Mouse (Mus musculus) hindbrain, embryonic 11.5 days (tissue): Measurements from ENCODE around the gene Smim7. TPM values are rescaled to one million over a fixed set of nuclear protein-coding genes. Genes with fewer than 3 reads are reported as not detected.

Experiments
- ATAC-seq: fragments of 200-750 bp; cut with Nextera tagmentation; 2 replicates; pipeline ENCODE4 v1.8.0; 2017; ENCODE audit warnings: mild to moderate bottlenecking, moderate TSS enrichment, moderate library complexity; ENCODE audit not compliant: low FRiP score
- DNase-seq: peaks from one replicate; pipeline ENCODE4 v3.0.0-alpha.2; 2015; ENCODE audit warnings: low spot score
- H3K27ac ChIP-seq: fragments of 300-500 bp; sonication (generic); 2 replicates; pipeline ENCODE4 v1.5.1; 2014; ENCODE audit warnings: mild to moderate bottlenecking, low read depth, low read length
- H3K27me3 ChIP-seq: fragments of 300-500 bp; sonication (generic); 2 replicates; pipeline ENCODE4 v1.6.1; 2014; ENCODE audit warnings: mild to moderate bottlenecking, low read length, moderate library complexity, mixed read lengths; ENCODE audit not compliant: control insufficient read depth, insufficient read depth
- H3K36me3 ChIP-seq: fragments of 300-500 bp; sonication (generic); 2 replicates; pipeline ENCODE4 v1.6.1; 2014; ENCODE audit warnings: mild to moderate bottlenecking, low read length, moderate library complexity, mixed read lengths; ENCODE audit not compliant: control insufficient read depth, insufficient read depth
- H3K4me1 ChIP-seq: fragments of 300-500 bp; sonication (generic); replicated peaks from 2 replicates; pipeline ENCODE4 v1.6.1; 2014; ENCODE audit warnings: low read length, mixed read lengths; ENCODE audit not compliant: control insufficient read depth, insufficient read depth
- H3K4me2 ChIP-seq: fragments of 300-500 bp; sonication (generic); replicated peaks from 2 replicates; pipeline ENCODE4 v1.6.1; 2014; ENCODE audit warnings: mild to moderate bottlenecking, low read depth, low read length
- H3K4me3 ChIP-seq: fragments of 300-500 bp; sonication (generic); 2 replicates; pipeline ENCODE4 v1.5.1; 2014; ENCODE audit warnings: low read depth, low read length
- H3K9ac ChIP-seq: fragments of 300-500 bp; sonication (generic); 2 replicates; pipeline ENCODE4 v1.6.1; 2014; ENCODE audit warnings: low read depth, low read length
- H3K9me3 ChIP-seq: fragments of 300-500 bp; sonication (generic); 2 replicates; pipeline ENCODE4 v1.6.1; 2016; ENCODE audit warnings: low read length; ENCODE audit not compliant: control insufficient read depth
- WGBS: fragments of 180-500 bp; shearing (Covaris S2); extraction: QIAGEN DNeasy Blood & Tissue Kit; methylation state at CpG from one replicate; pipeline ENCODE4 v1.1.7; 2014; 5-methylcytosine and 5-hydroxymethylcytosine counted together
- polyA plus RNA-seq: library from polyadenylated mRNA; unstranded; fragments of >200 nt; fragmentation: Nextera tagmentation; extraction: Ambion mirVana; gene quantifications from 2 replicates; pipeline ENCODE4 v1.2.1, GENCODE M21; 2014

Gene Smim7
- polyA plus RNA-seq, 1 experiment from 2014 or later = 136 TPM

DNA sequence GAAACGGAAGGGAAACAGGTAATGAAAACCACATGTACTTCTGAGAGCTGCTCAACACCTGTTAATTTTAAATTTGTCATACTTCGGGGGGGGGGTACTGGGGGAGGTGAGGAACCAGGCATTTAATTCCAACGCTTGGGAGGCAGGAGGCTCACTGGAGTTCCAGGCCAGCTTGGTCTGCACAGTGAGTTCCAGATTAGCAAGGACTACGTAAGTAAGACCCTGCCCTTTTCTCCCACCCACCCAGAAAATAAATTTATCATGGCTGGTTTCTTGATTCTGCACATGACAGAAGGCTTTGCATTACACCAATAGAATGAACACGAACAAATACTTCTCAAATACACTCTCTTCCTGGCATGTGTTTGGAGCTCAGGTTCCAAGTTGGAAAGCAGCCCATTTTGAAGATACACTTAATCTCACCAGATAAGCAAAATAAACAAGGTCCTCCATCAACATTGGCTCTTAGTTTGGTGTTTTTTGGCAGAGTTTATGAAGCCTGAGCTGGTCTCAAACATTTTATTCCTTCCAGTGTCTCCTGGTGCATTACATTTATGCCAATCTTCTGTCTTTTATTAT is 21.5 kb downstream of the Smim7 start:
- H3K4me2 ChIP-seq = peak overlapping the region; percentile 84
- H3K27me3 ChIP-seq = no peaks in the 10 kb centered on the region
- no peak for DNase-seq
- 24% methylated on average over 5 of the region's 5 CpGs for WGBS
- peak overlapping the region; percentile 85 for H3K4me3 ChIP-seq
- ATAC-seq = no peak
- H3K9ac ChIP-seq = peak overlapping the region; percentile 81
- H3K27ac ChIP-seq = no peak overlapping the region
- no peaks in the 10 kb centered on the region for H3K9me3 ChIP-seq
- H3K4me1 ChIP-seq = no peaks in the 10 kb centered on the region; the same call in 1 of the 2 replicates
- no peaks in the 10 kb centered on the region for H3K36me3 ChIP-seq

DNA sequence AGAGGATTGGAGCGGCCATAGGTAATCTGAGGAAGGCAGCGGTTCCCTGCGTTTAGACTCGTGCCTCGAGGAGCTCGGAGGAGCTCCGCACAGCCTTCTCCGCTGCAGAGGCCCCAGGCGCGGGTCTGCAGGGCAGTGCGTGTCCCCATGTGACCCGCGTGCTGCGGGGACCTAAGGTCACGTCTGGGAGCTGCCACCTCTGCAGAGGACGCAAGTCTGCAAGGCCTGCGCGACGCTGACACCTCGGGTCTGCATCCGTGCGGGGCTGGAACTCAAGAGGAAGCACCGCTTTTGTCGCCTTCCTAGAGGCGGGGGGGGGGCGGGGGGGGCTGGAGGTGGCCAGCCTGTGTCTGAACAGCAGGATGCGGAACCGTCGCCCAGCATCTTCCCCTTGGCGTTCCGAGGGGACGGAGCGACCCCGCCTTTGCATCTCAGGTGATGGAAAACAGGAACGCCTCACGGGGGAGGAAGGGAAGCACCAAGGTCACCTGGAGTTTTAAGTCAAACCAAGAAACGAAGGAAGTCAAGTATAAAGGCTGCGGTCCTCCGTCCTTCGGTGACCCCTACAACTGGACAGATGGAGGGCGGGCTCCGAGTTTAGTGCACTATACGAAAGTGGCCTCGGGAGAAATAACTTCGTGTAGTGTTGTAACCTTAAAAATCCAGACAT is 22.1 kb downstream of the Smim7 start:
- Histone ChIP-seq H3K4me1 (no peaks in the 10 kb centered on the region; the same call in 1 of the 2 replicates), H3K9ac (peak overlapping the region; percentile 81), H3K4me2 (peak overlapping the region; percentile 84), H3K4me3 (peak overlapping the region; percentile 85), H3K9me3 (no peaks in the 10 kb centered on the region), H3K27ac (peak overlapping the region; percentile 74), H3K36me3 (no peaks in the 10 kb centered on the region), H3K27me3 (no peaks in the 10 kb centered on the region)
- DNase-seq (no peak), ATAC-seq (peak; percentile 75)
- under 1% methylated on average over 42 of the region's 45 CpGs for WGBS

- peak within 1 kb of the TSS; percentile 92 for H3K4me2 ChIP-seq
- no peaks in the 10 kb centered on the region for H3K36me3 ChIP-seq
- ATAC-seq = peak; percentile 95
- peak within 1 kb of the TSS; percentile 85 for H3K4me3 ChIP-seq
- peak; percentile 100 for DNase-seq
- peak within 1 kb of the TSS; percentile 74 for H3K27ac ChIP-seq
- no peaks in the 10 kb centered on the region for H3K27me3 ChIP-seq
- H3K9ac ChIP-seq = peak within 1 kb of the TSS; percentile 95
- WGBS = under 1% methylated on average over 79 of the region's 92 CpGs
- no peaks in the 10 kb centered on the region; the same call in 1 of the 2 replicates for H3K4me1 ChIP-seq
- H3K9me3 ChIP-seq = no peaks in the 10 kb centered on the region
These were observed 22.9 kb downstream of the Smim7 start, which contains the start of gene Med26 for GRCm38 (mm10) chr8:72547802-72548643. Med26 (minus strand) TSS chr8:72548270.

DNA sequence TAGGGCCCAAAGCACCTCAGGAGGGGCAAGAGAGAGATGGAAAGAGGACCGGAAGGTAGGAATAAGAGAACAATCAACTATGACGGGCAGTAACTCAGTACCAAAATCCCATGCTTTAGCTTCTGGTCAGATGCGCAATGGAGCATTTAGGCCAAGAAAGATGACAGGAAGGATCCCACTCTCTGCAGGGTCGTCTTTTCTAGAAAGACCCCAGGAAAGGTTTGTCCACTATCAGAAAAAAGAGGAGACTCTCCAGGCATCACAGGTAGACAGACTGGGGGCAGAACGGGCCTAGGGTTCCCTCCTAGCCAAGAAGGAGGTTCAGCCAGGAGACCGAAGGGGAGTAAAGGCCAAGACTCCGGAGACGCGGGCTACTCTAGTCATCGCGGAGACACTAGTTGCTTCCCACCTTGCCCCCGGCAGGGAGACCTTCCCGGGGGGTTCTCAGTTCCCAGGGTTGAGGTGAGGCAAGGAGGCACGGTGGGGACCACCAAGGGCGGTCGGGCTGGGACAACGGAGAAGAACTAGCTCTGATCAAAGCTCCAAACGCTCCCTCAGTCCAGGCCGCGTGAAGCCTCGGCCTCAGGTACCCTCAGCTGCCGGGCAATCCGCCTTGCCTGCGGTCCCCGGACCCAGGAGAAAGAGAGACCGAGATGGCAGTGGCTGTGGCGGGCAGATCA is 23.6 kb downstream of the Smim7 start:
- WGBS = 2% methylated on average over 26 of the region's 27 CpGs
- Histone ChIP-seq H3K4me3 (peak overlapping the region; percentile 85), H3K27me3 (no peaks in the 10 kb centered on the region), H3K4me2 (peak overlapping the region; percentile 92), H3K4me1 (no peaks in the 10 kb centered on the region; the same call in 1 of the 2 replicates), H3K36me3 (no peaks in the 10 kb centered on the region), H3K9me3 (no peaks in the 10 kb centered on the region), H3K9ac (peak overlapping the region; percentile 95), H3K27ac (peak overlapping the region; percentile 64)
- DNase-seq = no peak
- ATAC-seq = no peak; the same call in 1 of the 2 replicates

GRCm38 (mm10) chr8:72539234-72539633 is 31.7 kb downstream of the Smim7 start:
- no peak overlapping the region for H3K9ac ChIP-seq
- no peak for ATAC-seq
- H3K4me2 ChIP-seq = no peak overlapping the region
- H3K9me3 ChIP-seq = no peaks in the 10 kb centered on the region
- no peak overlapping the region for H3K4me3 ChIP-seq
- no peaks in the 10 kb centered on the region for H3K36me3 ChIP-seq
- H3K4me1 ChIP-seq = no peaks in the 10 kb centered on the region
- H3K27ac ChIP-seq = no peak overlapping the region
- no peaks in the 10 kb centered on the region for H3K27me3 ChIP-seq
- no peak for DNase-seq

- Histone ChIP-seq H3K4me3 (no peak overlapping the region), H3K27ac (no peak overlapping the region), H3K27me3 (no peaks in the 10 kb centered on the region), H3K36me3 (no peaks in the 10 kb centered on the region), H3K4me2 (no peak overlapping the region), H3K4me1 (no peaks in the 10 kb centered on the region), H3K9me3 (no peaks in the 10 kb centered on the region), H3K9ac (no peak overlapping the region)
- DNase-seq (no peak), ATAC-seq (no peak)
- WGBS = 94% methylated on average over 3 of the region's 3 CpGs
These were observed 36.0 kb downstream of the Smim7 start for GRCm38 (mm10) chr8:72534888-72535287.

- Histone ChIP-seq H3K9me3 (no peaks in the 10 kb centered on the region), H3K4me2 (no peak overlapping the region), H3K27me3 (no peaks in the 10 kb centered on the region), H3K36me3 (no peaks in the 10 kb centered on the region), H3K9ac (no peak overlapping the region), H3K4me3 (no peak overlapping the region), H3K4me1 (no peaks in the 10 kb centered on the region), H3K27ac (no peak overlapping the region)
- ATAC-seq = no peak
- 83% methylated on average over 1 of the region's 1 CpGs for WGBS
- DNase-seq = no peak
These were observed 38.8 kb downstream of the Smim7 start for GRCm38 (mm10) chr8:72532103-72532502.

DNA sequence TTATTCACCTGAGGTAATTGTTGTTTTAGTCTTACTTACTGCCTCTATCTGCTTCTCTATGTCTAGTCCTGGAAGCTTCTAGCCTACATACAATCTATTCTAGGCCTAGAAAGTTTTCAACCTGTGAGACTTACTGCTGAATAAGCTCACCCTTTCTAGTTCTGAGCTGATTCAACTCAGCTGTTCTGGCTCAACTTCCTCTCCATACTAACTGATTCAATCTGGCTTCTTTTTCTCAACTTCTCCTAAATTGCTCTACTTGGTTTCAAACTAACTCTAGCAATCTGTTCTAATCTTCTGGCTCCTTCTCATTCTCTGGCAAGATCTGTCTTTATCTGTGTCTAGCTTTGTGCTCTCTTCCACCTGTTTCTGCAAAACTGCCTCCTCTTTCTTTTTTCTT is 49.0 kb downstream of the Smim7 start:
- no peak overlapping the region for H3K4me2 ChIP-seq
- H3K4me3 ChIP-seq = no peak overlapping the region
- H3K27me3 ChIP-seq = no peaks in the 10 kb centered on the region
- ATAC-seq (no peak), DNase-seq (no peak)
- H3K9ac ChIP-seq = no peak overlapping the region
- no peak overlapping the region for H3K27ac ChIP-seq
- no peaks in the 10 kb centered on the region for H3K9me3 ChIP-seq
- no peaks in the 10 kb centered on the region for H3K4me1 ChIP-seq
- no peaks in the 10 kb centered on the region for H3K36me3 ChIP-seq
